26 mouse cellular contexts compared by ENCODE assay signal in the genomic region with DNA sequence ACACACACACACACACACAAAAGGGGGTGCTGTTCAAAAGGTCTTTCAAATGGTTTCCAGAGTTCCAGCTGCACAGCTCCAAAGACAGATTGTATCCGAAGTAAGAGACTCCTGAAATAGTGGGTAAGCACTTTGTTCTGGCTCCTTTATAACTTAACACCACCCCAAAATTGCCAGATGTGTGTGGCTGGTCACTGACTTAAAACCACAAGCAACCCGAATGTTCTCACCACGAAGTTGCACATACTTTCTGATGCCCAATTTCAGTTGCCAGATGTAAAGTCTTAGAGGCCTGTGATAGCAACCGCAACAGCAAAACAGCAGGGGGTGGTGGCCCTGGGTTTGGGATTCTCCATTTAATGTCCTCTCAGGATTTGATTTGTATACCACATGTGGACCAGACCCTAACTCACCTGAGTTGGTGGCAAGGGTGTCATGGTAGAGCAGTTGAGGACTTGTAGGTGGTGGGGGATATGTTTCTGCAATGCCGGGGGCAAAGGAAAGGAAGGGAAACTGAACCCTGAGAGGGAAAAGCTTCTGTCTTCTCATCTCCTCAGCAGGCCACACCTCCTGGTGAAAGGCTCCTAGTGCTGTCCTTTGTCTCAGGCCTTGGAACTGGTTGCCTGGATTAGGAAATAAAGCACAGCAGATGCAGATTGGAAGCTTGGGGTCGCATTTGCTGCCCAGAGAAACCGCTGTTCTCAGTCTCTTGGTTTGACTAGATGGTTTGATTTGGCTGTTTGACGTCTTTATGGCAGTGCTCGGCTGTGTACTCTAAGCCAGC. TPM values are rescaled to one million over a fixed set of nuclear protein-coding genes. Genes with fewer than 3 reads are reported as not detected.
DNase-seq lines count a peak whose midpoint lies in the region; ATAC-seq lines count a peak whose summit lies in the region.
"Had no signal": no experiment of that assay in that cellular context is flagged by ENCODE, and none has a peak within 500 bp of the region (broad histone marks: within the 10 kb centered on the region; RNA-seq: fewer than 3 reads in every experiment).

No protein-coding gene starts in this region.

- H3K9ac ChIP-seq in heart, embryonic 16.5 days (ENCODE audit: low read length) = no peak overlapping the region
- no peak overlapping the region for H3K9ac ChIP-seq in heart, embryonic 11.5 days (ENCODE audit: low read depth, low read length)
- H3K9ac ChIP-seq in forebrain, embryonic 13.5 days = no peak overlapping the region
- H3K9ac ChIP-seq: embryonic facial prominence, embryonic 13.5 days; forebrain, embryonic 12.5 days; forebrain, postnatal 0 days; heart, embryonic 15.5 days; hindbrain, embryonic 14.5 days had no signal

- H3K4me3 ChIP-seq in heart, embryonic 16.5 days (ENCODE audit: low read length) = no peak overlapping the region
- no peak overlapping the region for H3K4me3 ChIP-seq in heart, embryonic 11.5 days (ENCODE audit: low read depth, low read length)
- no peak overlapping the region for H3K4me3 ChIP-seq in brown adipose tissue, adult 24 weeks (ENCODE audit: insufficient read depth, low read depth, low read length)
- H3K4me3 ChIP-seq in forebrain, embryonic 13.5 days = no peak overlapping the region
- H3K4me3 ChIP-seq: embryonic facial prominence, embryonic 13.5 days; forebrain, embryonic 12.5 days; gastrocnemius, adult 2 months; heart, embryonic 10.5 days; heart, embryonic 15.5 days; hindbrain, embryonic 10.5 days had no signal

- peak; percentile 65 for DNase-seq in thymus, postnatal 0 days (ENCODE audit: low spot score)
- DNase-seq in thymus, adult 18-20 months = no peak
- DNase-seq in testis, postnatal 10 days (ENCODE audit: low spot score) = no peak
- DNase-seq: adrenal gland, adult 2 months; adrenal gland, postnatal 25 days; cerebellum, adult 11 months; cerebellum, adult 8-10 months; cerebellum, postnatal 14 days; forebrain, postnatal 0 days; gastrocnemius, adult 2 months; gastrocnemius, postnatal 25 days; heart, adult 18-20 months had no signal

- no peak overlapping the region for H3K4me2 ChIP-seq in heart, embryonic 16.5 days (ENCODE audit: low read depth, low read length)
- no peak overlapping the region for H3K4me2 ChIP-seq in heart, embryonic 11.5 days
- H3K4me2 ChIP-seq in forebrain, embryonic 13.5 days = no peak overlapping the region
- H3K4me2 ChIP-seq: embryonic facial prominence, embryonic 13.5 days; forebrain, embryonic 12.5 days; heart, embryonic 15.5 days; hindbrain, embryonic 14.5 days had no signal

- no peak for ATAC-seq in heart, embryonic 16.5 days (replicated peaks; ENCODE audit: extremely low read depth, insufficient read depth, low FRiP score)
- no peak for ATAC-seq in heart, embryonic 11.5 days (replicated peaks; ENCODE audit: insufficient number of reproducible peaks, low FRiP score, low TSS enrichment)
- peak; percentile 56 for ATAC-seq in megakaryocyte progenitor cell, adult 5-6 weeks (replicated peaks; ENCODE audit: poor library complexity)
- no peak for ATAC-seq in forebrain, embryonic 13.5 days
- ATAC-seq: activated CD4-positive, CD25-positive, alpha-beta regulatory T cell, adult 4 months; forebrain, postnatal 0 days had no signal

- H3K9me3 ChIP-seq in heart, embryonic 16.5 days (replicated peaks; ENCODE audit: control insufficient read depth, low read length) = no peaks in the 10 kb centered on the region
- H3K9me3 ChIP-seq in heart, embryonic 11.5 days (replicated peaks; ENCODE audit: control insufficient read depth, low read length) = no peaks in the 10 kb centered on the region
- no peaks in the 10 kb centered on the region for H3K9me3 ChIP-seq in forebrain, embryonic 13.5 days (replicated peaks)
- H3K9me3 ChIP-seq: embryonic facial prominence, embryonic 13.5 days; forebrain, embryonic 12.5 days; heart, embryonic 10.5 days; heart, embryonic 15.5 days; hindbrain, embryonic 10.5 days had no signal

- H3K4me1 ChIP-seq in heart, embryonic 16.5 days (ENCODE audit: control insufficient read depth, insufficient read depth, low read length) = no peaks in the 10 kb centered on the region
- no peaks in the 10 kb centered on the region for H3K4me1 ChIP-seq in heart, embryonic 11.5 days (ENCODE audit: control insufficient read depth, insufficient read depth, low read length)
- peaks cover 29% of the 10 kb centered on the region for H3K4me1 ChIP-seq in brown adipose tissue, adult 24 weeks (ENCODE audit: control insufficient read depth, insufficient read depth, insufficient read length, low read length)
- H3K4me1 ChIP-seq in forebrain, embryonic 13.5 days = no peaks in the 10 kb centered on the region
- H3K4me1 ChIP-seq: forebrain, embryonic 12.5 days; heart, embryonic 10.5 days; heart, embryonic 15.5 days; hindbrain, embryonic 10.5 days had no signal

- no peaks in the 10 kb centered on the region for H3K27me3 ChIP-seq in heart, embryonic 16.5 days (ENCODE audit: control insufficient read depth, insufficient read depth, low read length)
- H3K27me3 ChIP-seq in heart, embryonic 11.5 days (ENCODE audit: control insufficient read depth, insufficient read depth, low read length) = no peaks in the 10 kb centered on the region
- H3K27me3 ChIP-seq in forebrain, embryonic 13.5 days = no peaks in the 10 kb centered on the region
- H3K27me3 ChIP-seq: CH12.LX; embryonic facial prominence, embryonic 13.5 days; forebrain, embryonic 12.5 days; heart, embryonic 15.5 days; Patski had no signal

- H3K27ac ChIP-seq in heart, embryonic 16.5 days (ENCODE audit: low read length) = 0 out of 2 replicates have a peak overlapping the region, but pooled peaks have one; percentile 15
- H3K27ac ChIP-seq in heart, embryonic 11.5 days (ENCODE audit: low read depth, low read length) = no peak overlapping the region
- peak overlapping the region; percentile 36; the same call in 1 of the 2 replicates for H3K27ac ChIP-seq in brown adipose tissue, adult 24 weeks (replicated peaks; ENCODE audit: low read depth, low read length)
- H3K27ac ChIP-seq in forebrain, embryonic 13.5 days = no peak overlapping the region
- H3K27ac ChIP-seq: embryonic facial prominence, embryonic 13.5 days; forebrain, embryonic 12.5 days; gastrocnemius, adult 2 months; heart, embryonic 10.5 days; heart, embryonic 15.5 days; hindbrain, embryonic 10.5 days; hindbrain, embryonic 14.5 days had no signal

- no peaks in the 10 kb centered on the region for H3K36me3 ChIP-seq in heart, embryonic 16.5 days (ENCODE audit: control insufficient read depth, insufficient read depth)
- H3K36me3 ChIP-seq in heart, embryonic 11.5 days (ENCODE audit: control insufficient read depth, insufficient read depth, low read length) = no peaks in the 10 kb centered on the region
- H3K36me3 ChIP-seq in forebrain, embryonic 13.5 days (ENCODE audit: poor library complexity, severe bottlenecking) = no peaks in the 10 kb centered on the region
- H3K36me3 ChIP-seq: embryonic facial prominence, embryonic 13.5 days; forebrain, embryonic 12.5 days; heart, embryonic 10.5 days; heart, embryonic 15.5 days; hindbrain, embryonic 10.5 days had no signal

- WGBS in heart, embryonic 16.5 days = 58% methylated on average over 9 of the region's 9 CpGs
- WGBS in heart, embryonic 11.5 days (ENCODE audit: insufficient replicate concordance) = 60% methylated on average over 9 of the region's 9 CpGs
- WGBS in forebrain, embryonic 13.5 days = 47% methylated on average over 9 of the region's 9 CpGs

RNA-seq across cellular contexts. Expression of a gene that starts 11.2 kb away (rescaled TPM):
- 0.75 and 1.5 TPM in 2 replicates for polyA plus RNA-seq in heart, embryonic 16.5 days (2015; fragmentation: Nextera tagmentation; extraction: Ambion mirVana)
- polyA plus RNA-seq in heart, embryonic 11.5 days (2014; fragmentation: Nextera tagmentation; extraction: Ambion mirVana) = 0.10 and 0.21 TPM in 2 replicates
- polyA plus RNA-seq in thymus, postnatal 0 days (2015; fragmentation: Nextera tagmentation; extraction: Ambion mirVana) = 8.2 and 10.1 TPM in 2 replicates
- 26.0 and 28.5 TPM in 2 replicates for polyA plus RNA-seq in brown adipose tissue, adult 24 weeks (2012; ENCODE audit: insufficient read depth, insufficient read length, missing spikeins)
- 84.2 and 84.7 TPM in 2 replicates for total RNA-seq in megakaryocyte progenitor cell, adult 5-6 weeks (2015)
- 81.5 and 84.5 TPM in 2 replicates for total RNA-seq in megakaryocyte progenitor cell, adult 5-6 weeks (2017)
- 0.04 TPM in 2 replicates for polyA plus RNA-seq in forebrain, embryonic 13.5 days (2015; fragmentation: Nextera tagmentation; extraction: Ambion mirVana)
- total RNA-seq: CH12.LX had no signal

RNA-seq across cellular contexts. Expression of a gene that starts 11.3 kb away (rescaled TPM):
- polyA plus RNA-seq in heart, embryonic 16.5 days (2015; fragmentation: Nextera tagmentation; extraction: Ambion mirVana) = 2.2 and 4.5 TPM in 2 replicates
- 0.60 and 0.75 TPM in 2 replicates for polyA plus RNA-seq in heart, embryonic 11.5 days (2014; fragmentation: Nextera tagmentation; extraction: Ambion mirVana)
- polyA plus RNA-seq in thymus, postnatal 0 days (2015; fragmentation: Nextera tagmentation; extraction: Ambion mirVana) = 22.9 and 27.9 TPM in 2 replicates
- 1.1 and 1.8 TPM in 2 replicates for polyA plus RNA-seq in brown adipose tissue, adult 24 weeks (2012; ENCODE audit: insufficient read depth, insufficient read length, missing spikeins)
- total RNA-seq in megakaryocyte progenitor cell, adult 5-6 weeks (2015) = 7.1 and 8.0 TPM in 2 replicates
- total RNA-seq in megakaryocyte progenitor cell, adult 5-6 weeks (2017) = 3.5 and 3.9 TPM in 2 replicates
- 0.88 and 1.1 TPM in 2 replicates for polyA plus RNA-seq in forebrain, embryonic 13.5 days (2015; fragmentation: Nextera tagmentation; extraction: Ambion mirVana)
- total RNA-seq: gastrocnemius, adult 2 months had no signal

RNA-seq across cellular contexts. Expression of a gene that starts 41.8 kb away (rescaled TPM):
- polyA plus RNA-seq in heart, embryonic 16.5 days (2015; fragmentation: Nextera tagmentation; extraction: Ambion mirVana) = 54.2 and 57.3 TPM in 2 replicates
- polyA plus RNA-seq in heart, embryonic 11.5 days (2014; fragmentation: Nextera tagmentation; extraction: Ambion mirVana) = 45.4 and 50.1 TPM in 2 replicates
- polyA plus RNA-seq in thymus, postnatal 0 days (2015; fragmentation: Nextera tagmentation; extraction: Ambion mirVana) = 53.9 and 58.7 TPM in 2 replicates
- 22.8 and 29.2 TPM in 2 replicates for polyA plus RNA-seq in brown adipose tissue, adult 24 weeks (2012; ENCODE audit: insufficient read depth, insufficient read length, missing spikeins)
- 16.3 and 20.1 TPM in 2 replicates for total RNA-seq in megakaryocyte progenitor cell, adult 5-6 weeks (2015)
- 27.9 and 29.7 TPM in 2 replicates for total RNA-seq in megakaryocyte progenitor cell, adult 5-6 weeks (2017)
- 87.0 and 98.0 TPM in 2 replicates for polyA plus RNA-seq in forebrain, embryonic 13.5 days (2015; fragmentation: Nextera tagmentation; extraction: Ambion mirVana)

RNA-seq across cellular contexts. Expression of a gene that starts 51.9 kb away (rescaled TPM):
- 204 and 234 TPM in 2 replicates for polyA plus RNA-seq in heart, embryonic 16.5 days (2015; fragmentation: Nextera tagmentation; extraction: Ambion mirVana)
- 181 and 182 TPM in 2 replicates for polyA plus RNA-seq in heart, embryonic 11.5 days (2014; fragmentation: Nextera tagmentation; extraction: Ambion mirVana)
- polyA plus RNA-seq in thymus, postnatal 0 days (2015; fragmentation: Nextera tagmentation; extraction: Ambion mirVana) = 345 and 371 TPM in 2 replicates
- 242 and 250 TPM in 2 replicates for polyA plus RNA-seq in brown adipose tissue, adult 24 weeks (2012; ENCODE audit: insufficient read depth, insufficient read length, missing spikeins)
- 80.1 and 88.6 TPM in 2 replicates for total RNA-seq in megakaryocyte progenitor cell, adult 5-6 weeks (2015)
- total RNA-seq in megakaryocyte progenitor cell, adult 5-6 weeks (2017) = 217 and 228 TPM in 2 replicates
- 396 and 460 TPM in 2 replicates for polyA plus RNA-seq in forebrain, embryonic 13.5 days (2015; fragmentation: Nextera tagmentation; extraction: Ambion mirVana)

Comparison
In these comparisons a context has a peak if more than half of its experiments do, and no peak if none do; other contexts are left out.
1. H3K27ac ChIP-seq: peak in heart, embryonic 16.5 days (single experiment) and brown adipose tissue, adult 24 weeks (single experiment); none in heart, embryonic 11.5 days (single experiment) and forebrain, embryonic 13.5 days (single experiment).